Mouse (Mus musculus) kidney, postnatal 14 days (tissue): ENCODE results near the gene Micu2.
"Not testable (repeated sequence)": the region's sequence is repeated elsewhere in the genome, so short reads cannot be mapped to it uniquely, and the experiment has no call there.

ENCODE experiments used
- DNase-seq: peaks from one replicate; pipeline ENCODE4 v3.0.0; 2022; ENCODE audit warnings: mixed read lengths

Gene Micu2

GRCm38 (mm10) chr14:57951089-57951488 lies 48.0 kb downstream of the Micu2 start:
- peak; percentile 48 for DNase-seq

- no peak for DNase-seq
These were observed 53.2 kb downstream of the Micu2 start for GRCm38 (mm10) chr14:57945834-57946233.

- no peak for DNase-seq
These were observed 61.8 kb downstream of the Micu2 start for GRCm38 (mm10) chr14:57937297-57937696.

GRCm38 (mm10) chr14:57934666-57935065 lies 64.4 kb downstream of the Micu2 start:
- DNase-seq = no peak

- no peak for DNase-seq
These were observed 65.5 kb downstream of the Micu2 start for GRCm38 (mm10) chr14:57933608-57934007.

- DNase-seq = no peak
These were observed 66.1 kb downstream of the Micu2 start for GRCm38 (mm10) chr14:57932881-57933443.

GRCm38 (mm10) chr14:57921428-57922131 lies 77.5 kb downstream of the Micu2 start:
- DNase-seq = peak; percentile 60

- no peak for DNase-seq
These were observed 78.3 kb downstream of the Micu2 start for GRCm38 (mm10) chr14:57920568-57921310.

- no peak for DNase-seq
These were observed 79.8 kb downstream of the Micu2 start for GRCm38 (mm10) chr14:57919148-57919875.

GRCm38 (mm10) chr14:57915341-57915740 lies 83.7 kb downstream of the Micu2 start:
- DNase-seq = no peak

- DNase-seq = not testable (repeated sequence)
These were observed 86.7 kb downstream of the Micu2 start for GRCm38 (mm10) chr14:57912211-57913007.

GRCm38 (mm10) chr14:57911787-57912186 lies 87.3 kb downstream of the Micu2 start:
- DNase-seq = not testable (repeated sequence)

GRCm38 (mm10) chr14:57911316-57911715 lies 87.7 kb downstream of the Micu2 start:
- no peak for DNase-seq

GRCm38 (mm10) chr14:57910501-57911068 lies 88.5 kb downstream of the Micu2 start:
- DNase-seq = peak; percentile 91

GRCm38 (mm10) chr14:57909297-57909696 lies 89.8 kb downstream of the Micu2 start:
- DNase-seq = no peak

- DNase-seq = no peak
These were observed 90.6 kb downstream of the Micu2 start for GRCm38 (mm10) chr14:57908431-57908830.

- no peak for DNase-seq
These were observed 97.1 kb downstream of the Micu2 start for GRCm38 (mm10) chr14:57901998-57902397.

GRCm38 (mm10) chr14:57896882-57897281 lies 102.2 kb downstream of the Micu2 start:
- DNase-seq = no peak

- DNase-seq = not testable (repeated sequence)
These were observed 102.8 kb downstream of the Micu2 start for GRCm38 (mm10) chr14:57896088-57896871.

GRCm38 (mm10) chr14:57894346-57894745 lies 104.7 kb downstream of the Micu2 start:
- DNase-seq = no peak

- no peak for DNase-seq
These were observed 106.1 kb downstream of the Micu2 start for GRCm38 (mm10) chr14:57892961-57893360.
